Mouse (Mus musculus) midbrain, embryonic 14.5 days (tissue): ENCODE data around the gene Errfi1. TPM values are rescaled to one million over a fixed set of nuclear protein-coding genes. Genes with fewer than 3 reads are reported as not detected.

Source experiments
- ATAC-seq: fragments of 200-750 bp; cut with Nextera tagmentation; 2 replicates; pipeline ENCODE4 v1.8.0; 2017; ENCODE audit warnings: moderate number of reproducible peaks, moderate library complexity; ENCODE audit not compliant: low FRiP score, low TSS enrichment
- DNase-seq: peaks from one replicate; pipeline ENCODE4 v3.0.0-alpha.2; 2015
- H3K27ac ChIP-seq: fragments of 300-500 bp; sonication (generic); replicated peaks from 2 replicates; pipeline ENCODE4 v1.5.1; 2014; ENCODE audit warnings: mild to moderate bottlenecking, low read depth, low read length, moderate library complexity
- H3K27me3 ChIP-seq: fragments of 300-500 bp; sonication (generic); 2 replicates; pipeline ENCODE4 v1.6.1; 2014; ENCODE audit warnings: low read length, control low read depth, mixed read lengths; ENCODE audit not compliant: control insufficient read depth, insufficient read depth
- H3K36me3 ChIP-seq: fragments of 300-500 bp; sonication (generic); 2 replicates; pipeline ENCODE4 v1.6.1; 2014; ENCODE audit warnings: low read length, control low read depth; ENCODE audit not compliant: control insufficient read depth, insufficient read depth
- H3K4me1 ChIP-seq: fragments of 300-500 bp; sonication (generic); 2 replicates; pipeline ENCODE4 v1.6.1; 2014; ENCODE audit warnings: mild to moderate bottlenecking, antibody characterized with exemption, low read length, control low read depth; ENCODE audit not compliant: control insufficient read depth, insufficient read depth
- H3K4me2 ChIP-seq: fragments of 300-500 bp; sonication (generic); 2 replicates; pipeline ENCODE4 v1.6.1; 2014; ENCODE audit warnings: mild to moderate bottlenecking, low read length, moderate library complexity
- H3K4me3 ChIP-seq: fragments of 300-500 bp; sonication (generic); replicated peaks from 2 replicates; pipeline ENCODE4 v1.5.1; 2014; ENCODE audit warnings: low read depth, low read length
- H3K9ac ChIP-seq: fragments of 300-500 bp; sonication (generic); replicated peaks from 2 replicates; pipeline ENCODE4 v1.6.1; 2014; ENCODE audit warnings: mild to moderate bottlenecking, low read length, moderate library complexity
- H3K9me3 ChIP-seq: fragments of 300-500 bp; sonication (generic); 2 replicates; pipeline ENCODE4 v1.6.1; 2016; ENCODE audit warnings: low read length, control low read depth, mixed read lengths; ENCODE audit not compliant: control insufficient read depth
- WGBS: fragments of 180-500 bp; shearing (Covaris S2); extraction: QIAGEN DNeasy Blood & Tissue Kit; methylation state at CpG from one replicate; pipeline ENCODE4 v1.1.7; 2014; 5-methylcytosine and 5-hydroxymethylcytosine counted together
- polyA plus RNA-seq: library from polyadenylated mRNA; unstranded; fragments of >200 nt; fragmentation: Nextera tagmentation; extraction: Ambion mirVana; gene quantifications from 2 replicates; pipeline ENCODE4 v1.2.1, GENCODE M21; 2014

The Errfi1 gene
- polyA plus RNA-seq, 1 experiment from 2014 or later, result 25.3 TPM

DNA sequence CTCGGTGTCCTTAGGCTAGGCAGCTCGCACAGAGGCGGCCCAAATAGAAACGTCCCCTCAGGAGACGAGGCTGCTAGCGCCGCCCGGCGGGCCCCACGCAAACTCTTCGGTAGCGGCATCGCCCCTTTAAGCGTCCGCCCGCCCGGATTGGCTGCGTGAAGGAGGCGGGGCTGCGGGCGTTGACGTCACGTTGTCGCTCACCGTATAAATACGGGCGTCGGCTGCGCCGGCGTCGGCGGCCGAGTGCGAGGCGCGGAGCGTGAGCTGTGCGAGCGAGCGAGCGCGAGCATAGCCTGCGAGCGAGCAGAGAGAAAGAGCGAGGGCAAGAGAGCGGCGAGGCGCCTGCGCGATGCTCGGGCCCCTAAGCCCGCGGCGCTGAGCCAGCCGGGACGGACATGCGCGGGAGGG lies 1.1 kb downstream of the Errfi1 start:
- peak overlapping the region; percentile 81 for H3K4me3 ChIP-seq
- under 1% methylated on average over 59 of the region's 59 CpGs for WGBS
- peak overlapping the region; percentile 95 for H3K9ac ChIP-seq
- H3K27ac ChIP-seq, result peak overlapping the region; percentile 97
- H3K4me1 ChIP-seq, result peaks cover 9% of the 10 kb centered on the region
- no peaks in the 10 kb centered on the region for H3K36me3 ChIP-seq
- H3K27me3 ChIP-seq, result no peaks in the 10 kb centered on the region
- peak; percentile 99 for DNase-seq
- H3K4me2 ChIP-seq, result peak overlapping the region; percentile 70
- H3K9me3 ChIP-seq, result no peaks in the 10 kb centered on the region
- ATAC-seq, result peak; percentile 95

DNA sequence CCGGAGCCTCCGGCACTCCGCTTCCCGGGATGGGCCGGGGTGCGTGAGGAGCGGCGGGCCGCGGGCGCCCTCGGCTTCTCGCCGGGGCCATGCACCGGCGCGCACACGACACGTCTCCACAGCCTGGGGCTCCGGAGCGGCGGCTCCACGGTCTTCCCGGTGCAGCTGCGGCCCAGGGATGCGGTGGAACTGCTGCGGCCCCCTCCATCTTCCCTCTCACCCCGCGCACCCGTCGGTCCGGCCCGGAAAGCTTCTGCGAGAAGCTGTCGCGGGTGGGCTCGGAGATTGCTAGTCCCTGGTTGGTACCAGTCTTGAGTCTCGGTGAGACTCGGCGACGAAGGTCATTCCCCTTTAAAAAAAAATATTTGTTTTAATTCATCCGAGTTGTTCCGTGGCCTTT lies 1.6 kb downstream of the Errfi1 start:
- H3K4me2 ChIP-seq, result peak overlapping the region; percentile 70
- peak overlapping the region; percentile 95 for H3K9ac ChIP-seq
- peaks cover 9% of the 10 kb centered on the region for H3K4me1 ChIP-seq
- peak overlapping the region; percentile 81 for H3K4me3 ChIP-seq
- H3K27me3 ChIP-seq, result no peaks in the 10 kb centered on the region
- H3K27ac ChIP-seq, result peak overlapping the region; percentile 97
- DNase-seq (no peak), ATAC-seq (peak; percentile 71; the same call in 1 of the 2 replicates)
- no peaks in the 10 kb centered on the region for H3K36me3 ChIP-seq
- under 1% methylated on average over 43 of the region's 43 CpGs for WGBS
- no peaks in the 10 kb centered on the region for H3K9me3 ChIP-seq

DNA sequence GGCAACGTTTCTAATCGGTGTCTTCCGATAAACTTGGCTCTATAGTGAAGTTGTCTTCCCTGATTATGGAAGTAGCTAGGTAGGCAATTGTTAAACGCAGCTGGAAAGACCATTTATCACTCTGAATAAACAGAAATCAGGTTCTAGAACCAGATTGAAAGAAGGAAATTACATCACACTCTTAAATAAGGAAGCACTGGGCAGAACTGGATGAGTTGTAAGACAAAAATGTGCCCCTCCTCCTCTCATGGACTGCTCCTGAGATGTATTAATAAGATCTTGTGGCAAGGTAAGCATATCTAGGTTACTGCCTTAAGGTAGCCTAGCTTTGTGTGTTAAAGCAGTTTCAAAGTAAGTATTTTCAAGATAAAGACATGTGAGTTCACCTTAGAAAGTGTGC lies 6.8 kb downstream of the Errfi1 start:
- no peaks in the 10 kb centered on the region for H3K36me3 ChIP-seq
- no peak overlapping the region for H3K4me3 ChIP-seq
- DNase-seq (no peak), ATAC-seq (no peak)
- no peak overlapping the region for H3K9ac ChIP-seq
- no peak overlapping the region for H3K27ac ChIP-seq
- no peak overlapping the region for H3K4me2 ChIP-seq
- WGBS, result 94% methylated on average over 4 of the region's 4 CpGs
- peaks cover 9% of the 10 kb centered on the region for H3K4me1 ChIP-seq
- no peaks in the 10 kb centered on the region for H3K27me3 ChIP-seq
- H3K9me3 ChIP-seq, result no peaks in the 10 kb centered on the region

DNA sequence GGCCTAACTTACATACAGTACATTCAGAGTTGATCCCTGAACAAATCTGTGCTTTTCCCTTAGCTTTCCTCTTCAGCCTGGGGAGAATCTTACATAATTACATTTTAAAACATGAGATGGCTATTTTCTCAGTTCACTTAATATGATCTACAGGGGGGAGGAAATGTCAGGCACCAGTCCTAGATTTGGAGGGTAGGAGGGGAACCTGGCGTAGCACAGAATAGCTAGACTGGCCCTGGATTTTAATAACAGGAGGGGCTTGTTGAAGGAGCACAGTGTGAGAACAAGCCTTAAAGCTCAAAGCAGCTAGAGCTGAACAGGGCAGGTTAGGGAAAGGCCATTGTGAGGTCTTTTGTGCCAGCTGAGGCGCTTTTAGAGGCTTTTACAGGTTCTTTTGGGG lies 7.4 kb downstream of the Errfi1 start:
- Histone ChIP-seq H3K27me3 (no peaks in the 10 kb centered on the region), H3K9me3 (no peaks in the 10 kb centered on the region), H3K36me3 (peaks cover 5% of the 10 kb centered on the region), H3K27ac (no peak overlapping the region), H3K4me1 (peaks cover 4% of the 10 kb centered on the region), H3K4me2 (no peak overlapping the region), H3K4me3 (no peak overlapping the region), H3K9ac (no peak overlapping the region)
- DNase-seq (no peak), ATAC-seq (no peak)
- 73% methylated on average over 2 of the region's 2 CpGs for WGBS

DNA sequence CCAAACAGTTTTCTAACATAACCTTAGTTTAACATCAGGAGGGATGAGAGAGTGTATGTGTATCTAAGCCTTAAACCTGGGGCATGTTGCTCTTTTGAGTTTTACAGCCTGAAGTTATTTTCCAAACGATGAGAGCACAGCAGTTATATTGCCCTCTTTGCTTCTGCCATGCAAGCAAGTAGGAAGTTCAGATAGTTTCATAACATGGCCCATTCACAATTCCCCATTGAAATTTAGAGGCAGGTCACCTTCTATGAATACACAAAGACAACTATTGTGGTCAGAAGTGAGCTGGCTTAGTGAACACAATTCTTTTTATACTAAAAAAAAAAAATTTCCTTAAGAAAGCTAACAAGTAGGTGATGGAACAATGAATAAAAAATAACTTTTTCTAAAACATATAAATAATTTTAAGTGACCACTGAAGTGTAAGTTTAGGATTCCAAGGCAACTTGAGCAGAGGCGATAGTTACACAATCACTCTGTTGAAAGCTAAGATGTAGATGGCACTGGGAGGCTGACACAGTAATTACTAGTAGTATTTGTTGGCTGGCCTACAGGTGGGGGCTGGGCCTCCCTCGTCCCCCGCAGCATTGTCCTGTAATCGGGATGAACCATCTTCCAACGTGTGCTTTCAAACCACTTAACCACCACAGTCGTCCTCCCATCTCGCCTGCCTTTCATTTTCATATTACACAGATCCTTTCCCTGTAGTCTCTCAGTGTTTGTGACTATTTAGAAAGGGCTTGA lies 9.1 kb downstream of the Errfi1 start:
- no peak for DNase-seq
- 62% methylated on average over 8 of the region's 8 CpGs for WGBS
- Histone ChIP-seq H3K4me2 (no peak overlapping the region), H3K4me1 (no peaks in the 10 kb centered on the region), H3K27ac (no peak overlapping the region), H3K9ac (no peak overlapping the region), H3K27me3 (no peaks in the 10 kb centered on the region), H3K4me3 (no peak overlapping the region), H3K36me3 (peaks cover 20% of the 10 kb centered on the region), H3K9me3 (no peaks in the 10 kb centered on the region)
- no peak for ATAC-seq

DNA sequence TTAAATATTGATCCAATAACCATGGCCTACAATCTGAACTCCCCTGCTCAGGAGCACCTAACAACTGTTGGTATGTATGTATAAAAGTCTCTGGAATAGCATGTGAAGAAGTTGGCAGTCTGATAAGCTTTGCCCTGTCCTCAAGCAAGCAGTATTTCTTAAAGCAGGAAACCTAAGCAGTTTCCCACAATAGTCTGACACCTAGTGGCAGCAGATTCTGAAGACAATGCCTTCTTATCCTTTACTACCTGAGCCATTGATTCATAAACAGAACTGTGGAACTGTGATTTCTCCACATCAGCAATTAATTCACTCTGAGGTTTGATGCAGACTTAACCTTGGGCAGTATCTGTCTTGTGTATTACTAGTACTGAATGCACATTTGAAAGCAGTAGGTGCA lies 11.7 kb downstream of the Errfi1 start:
- no peak overlapping the region for H3K27ac ChIP-seq
- no peak overlapping the region for H3K4me3 ChIP-seq
- no peak overlapping the region for H3K4me2 ChIP-seq
- no peaks in the 10 kb centered on the region for H3K4me1 ChIP-seq
- no peaks in the 10 kb centered on the region for H3K9me3 ChIP-seq
- no peak overlapping the region for H3K9ac ChIP-seq
- H3K27me3 ChIP-seq, result no peaks in the 10 kb centered on the region
- DNase-seq, result peak; percentile 82
- peaks cover 23% of the 10 kb centered on the region for H3K36me3 ChIP-seq
- ATAC-seq, result no peak

DNA sequence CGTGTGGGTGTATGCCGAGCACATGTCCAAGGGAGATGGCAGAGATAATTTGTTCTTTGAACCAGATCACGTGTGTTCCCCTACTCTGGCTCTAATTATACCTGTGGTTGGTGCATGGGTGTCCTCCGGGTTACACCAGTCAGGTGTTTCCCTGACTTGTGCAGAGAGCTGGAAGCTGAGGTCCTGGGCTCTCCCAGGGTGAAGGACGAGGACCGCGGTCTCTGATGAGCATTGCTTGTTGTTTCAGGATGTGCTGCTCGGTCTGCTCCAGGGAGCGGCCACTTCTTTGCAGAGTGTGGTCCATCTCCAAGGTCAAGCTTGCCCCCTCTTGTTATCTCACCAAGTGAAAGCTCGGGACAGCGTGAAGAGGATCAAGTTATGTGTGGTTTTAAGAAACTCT lies 12.3 kb downstream of the Errfi1 start:
- Histone ChIP-seq H3K9ac (no peak overlapping the region), H3K9me3 (no peaks in the 10 kb centered on the region), H3K27ac (no peak overlapping the region), H3K4me3 (no peak overlapping the region), H3K36me3 (peaks cover 23% of the 10 kb centered on the region), H3K27me3 (no peaks in the 10 kb centered on the region), H3K4me1 (no peaks in the 10 kb centered on the region), H3K4me2 (no peak overlapping the region)
- ATAC-seq, result no peak
- 94% methylated on average over 11 of the region's 11 CpGs for WGBS
- no peak for DNase-seq

DNA sequence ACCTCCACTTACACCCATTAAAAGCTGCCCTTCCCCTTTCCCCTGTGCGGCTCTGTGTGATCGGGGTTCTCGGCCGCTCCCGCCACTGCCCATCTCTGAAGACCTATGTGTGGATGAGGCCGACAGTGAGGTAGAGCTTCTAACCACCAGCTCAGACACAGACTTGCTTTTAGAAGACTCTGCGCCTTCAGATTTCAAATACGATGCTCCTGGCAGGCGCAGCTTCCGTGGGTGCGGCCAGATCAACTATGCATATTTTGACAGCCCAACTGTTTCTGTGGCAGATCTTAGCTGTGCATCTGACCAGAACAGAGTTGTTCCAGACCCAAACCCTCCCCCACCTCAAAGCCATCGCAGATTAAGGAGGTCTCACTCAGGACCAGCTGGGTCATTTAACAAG lies 12.8 kb downstream of the Errfi1 start:
- Histone ChIP-seq H3K27ac (no peak overlapping the region), H3K27me3 (no peaks in the 10 kb centered on the region), H3K9ac (no peak overlapping the region), H3K4me1 (peaks cover 3% of the 10 kb centered on the region; the same call in 1 of the 2 replicates), H3K4me2 (no peak overlapping the region), H3K36me3 (peaks cover 23% of the 10 kb centered on the region), H3K9me3 (no peaks in the 10 kb centered on the region), H3K4me3 (no peak overlapping the region)
- WGBS, result 96% methylated on average over 12 of the region's 12 CpGs
- ATAC-seq, result no peak
- DNase-seq, result no peak

DNA sequence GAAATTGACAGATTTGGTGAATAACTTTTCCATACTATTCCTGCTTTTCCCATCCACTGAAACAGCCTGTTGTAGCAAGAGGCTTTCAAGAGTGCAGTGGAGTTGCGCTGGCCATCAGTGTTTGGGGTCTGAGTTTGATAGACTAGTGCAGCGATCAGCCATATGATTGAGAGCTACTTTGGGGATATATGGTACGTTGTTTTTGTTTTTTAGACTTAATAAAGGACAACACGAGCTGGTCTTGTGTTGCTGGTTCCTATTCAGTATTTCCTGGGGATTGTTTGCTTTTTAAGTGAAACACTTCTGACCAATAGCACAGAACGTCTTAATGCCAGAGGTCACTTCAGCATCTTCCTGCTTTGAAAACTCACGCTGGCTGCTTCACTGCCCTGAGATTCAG lies 14.4 kb downstream of the Errfi1 start:
- DNase-seq, result no peak
- H3K4me3 ChIP-seq, result no peak overlapping the region
- 90% methylated on average over 6 of the region's 6 CpGs for WGBS
- no peak overlapping the region for H3K4me2 ChIP-seq
- H3K36me3 ChIP-seq, result peaks cover 23% of the 10 kb centered on the region
- no peak overlapping the region for H3K9ac ChIP-seq
- ATAC-seq, result no peak
- H3K4me1 ChIP-seq, result peaks cover 7% of the 10 kb centered on the region; the same call in 1 of the 2 replicates
- no peak overlapping the region for H3K27ac ChIP-seq
- H3K9me3 ChIP-seq, result no peaks in the 10 kb centered on the region
- H3K27me3 ChIP-seq, result no peaks in the 10 kb centered on the region
